Comparison of ENCODE assay signal across 8 mouse cellular contexts in the genomic region with DNA sequence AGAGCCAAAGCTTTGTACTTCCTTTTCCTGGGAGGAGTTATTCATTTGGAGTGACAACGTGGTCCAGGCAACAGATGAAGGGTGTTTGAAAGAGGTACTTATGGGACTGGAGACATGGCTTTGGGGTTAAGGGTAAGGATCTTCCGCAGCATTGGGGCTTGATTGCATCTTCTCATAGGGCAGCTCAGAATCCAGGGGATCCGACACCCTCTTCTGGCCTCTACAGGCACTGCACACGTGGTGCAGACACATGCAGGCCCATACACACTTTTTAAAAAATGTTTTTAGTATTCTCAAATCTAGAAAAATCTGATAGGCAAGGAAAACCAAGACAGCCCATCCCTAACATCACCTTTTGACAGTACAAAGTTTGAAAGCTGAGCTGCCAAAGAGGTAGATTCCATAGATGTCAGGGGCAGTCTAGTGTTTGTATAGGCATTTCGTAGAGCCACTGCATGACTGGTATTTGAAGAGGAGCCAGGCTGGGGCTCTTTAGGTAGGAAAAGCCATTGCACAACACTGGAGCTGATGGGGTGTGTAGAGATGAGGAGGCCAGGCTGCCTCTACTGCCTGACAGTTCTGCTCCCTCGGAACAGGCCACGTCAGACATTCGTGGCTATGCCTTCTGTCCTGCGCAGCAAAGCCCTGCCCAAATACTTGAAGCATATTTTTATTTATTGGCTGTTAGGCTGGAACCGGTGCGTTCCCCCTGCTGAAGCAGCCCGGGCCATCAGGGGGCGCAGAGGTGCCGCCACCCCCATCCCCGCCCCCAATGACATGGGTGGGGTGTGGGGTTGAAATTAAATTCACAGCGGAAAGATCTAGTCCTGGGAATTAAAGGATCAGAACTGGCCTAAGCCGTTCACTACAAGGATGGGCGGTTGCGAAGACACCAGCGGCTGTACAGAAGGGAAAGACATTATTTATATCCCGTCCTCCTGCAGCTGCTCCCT. TPM values are rescaled to one million over a fixed set of nuclear protein-coding genes. Genes with fewer than 3 reads are reported as not detected.
DNase-seq lines count a peak whose midpoint lies in the region; ATAC-seq and TF ChIP-seq lines count a peak whose summit lies in the region.

No protein-coding gene starts in this region.

- CTCF ChIA-PET in Patski (lab: Charles Lee), result interaction anchor here (0.9 to 1.5 kb wide), 4 partner anchors 13 to 83 kb away, joined by 3 to 6 read pairs (median 4); no protein-coding TSS in a partner anchor

- peaks cover 17 to 27% of the 10 kb centered on the region in 2 experiments for H3K4me1 ChIP-seq in heart, embryonic 14.5 days (ENCODE audit: control insufficient read depth in 2 of 2, insufficient read depth in 2 of 2, low read length in 2 of 2)
- peaks cover 39% of the 10 kb centered on the region for H3K4me1 ChIP-seq in limb, embryonic 10.5 days
- peaks cover 36% of the 10 kb centered on the region for H3K4me1 ChIP-seq in midbrain, embryonic 13.5 days (replicated peaks)

- H3K9me3 ChIP-seq in heart, embryonic 14.5 days (ENCODE audit: control insufficient read depth, low read length), result no peaks in the 10 kb centered on the region
- H3K9me3 ChIP-seq in limb, embryonic 10.5 days (replicated peaks), result no peaks in the 10 kb centered on the region
- H3K9me3 ChIP-seq in midbrain, embryonic 13.5 days, result no peaks in the 10 kb centered on the region

- in situ Hi-C loops in Patski (cut with MboI; ENCODE audit: low pct_unique_long_range_greater_than_20kb), result loop anchor here (5.0 kb wide), 1 partner anchor 64 kb away; no protein-coding TSS in a partner anchor

- H3K9ac ChIP-seq in heart, embryonic 14.5 days (ENCODE audit: low read length), result peak overlapping the region; percentile 79; the same call in 1 of the 2 replicates
- H3K9ac ChIP-seq in midbrain, embryonic 13.5 days (replicated peaks), result no peak overlapping the region

- peak; percentile 54 for TF ChIP-seq CTCF in Patski (IDR thresholded peaks at IDR 0.05)

- H3K27me3 ChIP-seq in Patski, result no peaks in the 10 kb centered on the region
- peaks cover 19% of the 10 kb centered on the region; the same call in 1 of the 2 replicates for H3K27me3 ChIP-seq in heart, embryonic 14.5 days (ENCODE audit: control insufficient read depth, insufficient read depth, low read length)
- peaks cover 65% of the 10 kb centered on the region for H3K27me3 ChIP-seq in limb, embryonic 10.5 days (ENCODE audit: low read depth, poor library complexity, severe bottlenecking)
- peaks cover 66% of the 10 kb centered on the region for H3K27me3 ChIP-seq in midbrain, embryonic 13.5 days

- ATAC-seq in Patski, result peak; percentile 85
- ATAC-seq in heart, embryonic 14.5 days (ENCODE audit: insufficient number of reproducible peaks, insufficient read depth, low FRiP score, low read depth), result no peak
- peak; percentile 21; the same call in 1 of the 2 replicates for ATAC-seq in midbrain, embryonic 13.5 days

- peak overlapping the region; percentile 39 to 56; a peak in 3 of 4 replicates for H3K4me3 ChIP-seq in heart, embryonic 14.5 days (ENCODE audit: control insufficient read depth in 1 of 2, insufficient read depth in 1 of 2, low read depth in 1 of 2, low read length in 2 of 2)
- H3K4me3 ChIP-seq in limb, embryonic 10.5 days, result peak overlapping the region; percentile 39
- H3K4me3 ChIP-seq in midbrain, embryonic 13.5 days (replicated peaks), result no peak overlapping the region

- POLR2A ChIA-PET in Patski (lab: Charles Lee), result interaction anchor here (0.6 to 1.2 kb wide), 2 partner anchors 12 to 64 kb away, joined by 3 read pairs; a partner anchor contains a TSS

- H3K27ac ChIP-seq in heart, embryonic 14.5 days (replicated peaks in 1 of 2; ENCODE audit: control insufficient read depth in 1 of 2, insufficient read depth in 1 of 2, low read depth in 2 of 2, low read length in 2 of 2), result peak overlapping the region in 1 of 2 experiments; percentile 86; a peak in 1 of 4 replicates
- H3K27ac ChIP-seq in limb, embryonic 10.5 days, result no peak overlapping the region
- no peak overlapping the region for H3K27ac ChIP-seq in midbrain, embryonic 13.5 days

- H3K4me2 ChIP-seq in heart, embryonic 14.5 days (ENCODE audit: low read length), result peak overlapping the region; percentile 95
- H3K4me2 ChIP-seq in midbrain, embryonic 13.5 days (replicated peaks), result no peak overlapping the region; the same call in 1 of the 2 replicates

- peaks cover 28% of the 10 kb centered on the region for H3K36me3 ChIP-seq in heart, embryonic 14.5 days (ENCODE audit: control insufficient read depth, insufficient read depth, low read length)
- peaks cover 42% of the 10 kb centered on the region for H3K36me3 ChIP-seq in limb, embryonic 10.5 days
- H3K36me3 ChIP-seq in midbrain, embryonic 13.5 days, result peaks cover 28% of the 10 kb centered on the region

- WGBS in heart, embryonic 14.5 days, result 28% methylated on average over 21 of the region's 21 CpGs
- WGBS in limb, embryonic 10.5 days, result 22% methylated on average over 21 of the region's 21 CpGs
- 21% methylated on average over 21 of the region's 21 CpGs for WGBS in midbrain, embryonic 13.5 days

- peak; percentile 39 for DNase-seq in adrenal gland, adult 2 months
- no peak for DNase-seq in adrenal gland, postnatal 25 days
- no peak for DNase-seq in Patski (ENCODE audit: low read depth, low spot score)
- peak; percentile 45 for DNase-seq in limb, embryonic 10.5 days (ENCODE audit: low spot score)
- DNase-seq in right cerebral cortex, postnatal 14 days, result no peak
- DNase-seq in ovary, postnatal 14 days (ENCODE audit: low spot score), result no peak

RNA-seq across cellular contexts. Expression of a gene that starts 1.2 kb away (rescaled TPM):
- total RNA-seq in adrenal gland, adult 2 months (2021), result 10 to 100 TPM; 23.5 to 42.4 TPM
- polyA plus RNA-seq in adrenal gland, adult 2 months (2012; rRNA removed), result 49.2 and 59.1 TPM in 2 replicates
- 27.5 and 35.3 TPM in 2 replicates for total RNA-seq in adrenal gland, postnatal 25 days (2021)
- 83.1 TPM for polyA plus RNA-seq in Patski (2021)
- 78.2 and 81.9 TPM in 2 replicates for polyA plus RNA-seq in heart, embryonic 14.5 days (2014; fragmentation: Nextera tagmentation; extraction: Ambion mirVana)
- polyA plus RNA-seq in limb, embryonic 10.5 days (2016; fragmentation: Nextera tagmentation; extraction: Ambion mirVana), result 33.7 and 34.3 TPM in 2 replicates
- 33.5 and 34.5 TPM in 2 replicates for polyA plus RNA-seq in midbrain, embryonic 13.5 days (2015; fragmentation: Nextera tagmentation; extraction: Ambion mirVana)

RNA-seq across cellular contexts. Expression of a gene that starts 12.3 kb away (rescaled TPM):
- 1 to 10 TPM; 1.8 to 3.0 TPM for total RNA-seq in adrenal gland, adult 2 months (2021)
- polyA plus RNA-seq in adrenal gland, adult 2 months (2012; rRNA removed), result 8.8 and 8.9 TPM in 2 replicates
- 4.8 and 5.8 TPM in 2 replicates for total RNA-seq in adrenal gland, postnatal 25 days (2021)
- 1.8 TPM for polyA plus RNA-seq in Patski (2021)
- 0.74 and 1.6 TPM in 2 replicates for polyA plus RNA-seq in heart, embryonic 14.5 days (2014; fragmentation: Nextera tagmentation; extraction: Ambion mirVana)
- 0.55 and 0.74 TPM in 2 replicates for polyA plus RNA-seq in limb, embryonic 10.5 days (2016; fragmentation: Nextera tagmentation; extraction: Ambion mirVana)
- polyA plus RNA-seq in midbrain, embryonic 13.5 days (2015; fragmentation: Nextera tagmentation; extraction: Ambion mirVana), result 0.37 and 0.42 TPM in 2 replicates

RNA-seq across cellular contexts. Expression of a gene that starts 26.0 kb away (rescaled TPM):
- 1 to 10 TPM; 1.5 to 2.8 TPM for total RNA-seq in adrenal gland, adult 2 months (2021)
- 1.9 and 3.8 TPM in 2 replicates for polyA plus RNA-seq in adrenal gland, adult 2 months (2012; rRNA removed)
- 0.86 and 1.4 TPM in 2 replicates for total RNA-seq in adrenal gland, postnatal 25 days (2021)
- 0.21 TPM for polyA plus RNA-seq in Patski (2021)
- polyA plus RNA-seq in heart, embryonic 14.5 days (2014; fragmentation: Nextera tagmentation; extraction: Ambion mirVana), result 3.5 and 3.8 TPM in 2 replicates
- 0.89 and 1.9 TPM in 2 replicates for polyA plus RNA-seq in limb, embryonic 10.5 days (2016; fragmentation: Nextera tagmentation; extraction: Ambion mirVana)
- 3.4 and 3.7 TPM in 2 replicates for polyA plus RNA-seq in midbrain, embryonic 13.5 days (2015; fragmentation: Nextera tagmentation; extraction: Ambion mirVana)

RNA-seq across cellular contexts. Expression of a gene that starts 28.8 kb away (rescaled TPM):
- total RNA-seq in adrenal gland, adult 2 months (2021), result 10 to 100 TPM; 16.5 to 17.7 TPM
- polyA plus RNA-seq in adrenal gland, adult 2 months (2012; rRNA removed), result 4.5 and 4.9 TPM in 2 replicates
- 15.7 and 18.8 TPM in 2 replicates for total RNA-seq in adrenal gland, postnatal 25 days (2021)
- polyA plus RNA-seq in Patski (2021), result 26.7 TPM
- 12.0 and 12.7 TPM in 2 replicates for polyA plus RNA-seq in heart, embryonic 14.5 days (2014; fragmentation: Nextera tagmentation; extraction: Ambion mirVana)
- polyA plus RNA-seq in limb, embryonic 10.5 days (2016; fragmentation: Nextera tagmentation; extraction: Ambion mirVana), result 3.1 and 3.4 TPM in 2 replicates
- polyA plus RNA-seq in midbrain, embryonic 13.5 days (2015; fragmentation: Nextera tagmentation; extraction: Ambion mirVana), result 8.1 and 9.2 TPM in 2 replicates

RNA-seq across cellular contexts. Expression of a gene that starts 37.6 kb away (rescaled TPM):
- total RNA-seq in adrenal gland, adult 2 months (2021), result 10 to 100 TPM; 15.3 to 22.7 TPM
- polyA plus RNA-seq in adrenal gland, adult 2 months (2012; rRNA removed), result 26.0 and 29.9 TPM in 2 replicates
- 26.8 and 28.7 TPM in 2 replicates for total RNA-seq in adrenal gland, postnatal 25 days (2021)
- polyA plus RNA-seq in Patski (2021), result 33.1 TPM
- 13.8 and 17.5 TPM in 2 replicates for polyA plus RNA-seq in heart, embryonic 14.5 days (2014; fragmentation: Nextera tagmentation; extraction: Ambion mirVana)
- polyA plus RNA-seq in limb, embryonic 10.5 days (2016; fragmentation: Nextera tagmentation; extraction: Ambion mirVana), result 33.1 and 38.0 TPM in 2 replicates
- polyA plus RNA-seq in midbrain, embryonic 13.5 days (2015; fragmentation: Nextera tagmentation; extraction: Ambion mirVana), result 36.5 and 39.5 TPM in 2 replicates

Comparison
In these comparisons a context has a peak if more than half of its experiments do, and no peak if none do; other contexts are left out.
1. DNase-seq: peak in adrenal gland, adult 2 months (single experiment) and limb, embryonic 10.5 days (single experiment); none in adrenal gland, postnatal 25 days (single experiment), Patski (single experiment), right cerebral cortex, postnatal 14 days (single experiment) and ovary, postnatal 14 days (single experiment).